Mouse (Mus musculus) MEL-GATA-1-ER (cell line): ENCODE measurements around the gene Hectd4.
"Not testable (repeated sequence)": the region's sequence is repeated elsewhere in the genome, so short reads cannot be mapped to it uniquely, and the experiment has no call there.

ENCODE experiments used
- DNase-seq: peaks from one replicate; pipeline ENCODE4 v3.0.0-alpha.2; 2012; ENCODE audit warnings: low read depth; ENCODE audit errors: extremely low read depth

The Hectd4 gene

DNA sequence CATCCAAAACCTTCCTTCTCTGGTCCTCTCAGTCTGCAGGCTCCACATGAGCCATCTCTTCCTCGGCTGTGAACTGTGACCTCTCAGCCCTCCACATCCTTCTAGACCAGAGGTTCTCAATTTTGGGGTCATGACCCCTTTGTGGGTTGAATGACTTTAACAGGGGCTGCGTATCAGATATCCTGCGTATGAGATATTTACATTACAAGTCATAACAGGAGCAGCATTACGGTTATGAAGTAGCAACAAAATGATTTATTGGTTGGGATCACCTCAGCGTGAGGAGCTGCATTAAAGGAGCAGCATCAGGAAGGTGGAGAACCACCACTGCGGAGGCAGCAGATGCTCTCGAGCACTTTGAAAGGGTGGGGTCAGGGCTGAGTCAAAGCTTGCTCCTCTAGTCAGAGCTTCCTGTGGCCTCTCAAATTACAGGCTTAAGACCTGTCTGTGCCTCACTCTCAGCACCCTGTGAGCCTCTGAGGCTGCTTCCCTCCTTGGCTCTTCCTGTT is 121.0 kb downstream of the Hectd4 start:
- DNase-seq: no peak

DNA sequence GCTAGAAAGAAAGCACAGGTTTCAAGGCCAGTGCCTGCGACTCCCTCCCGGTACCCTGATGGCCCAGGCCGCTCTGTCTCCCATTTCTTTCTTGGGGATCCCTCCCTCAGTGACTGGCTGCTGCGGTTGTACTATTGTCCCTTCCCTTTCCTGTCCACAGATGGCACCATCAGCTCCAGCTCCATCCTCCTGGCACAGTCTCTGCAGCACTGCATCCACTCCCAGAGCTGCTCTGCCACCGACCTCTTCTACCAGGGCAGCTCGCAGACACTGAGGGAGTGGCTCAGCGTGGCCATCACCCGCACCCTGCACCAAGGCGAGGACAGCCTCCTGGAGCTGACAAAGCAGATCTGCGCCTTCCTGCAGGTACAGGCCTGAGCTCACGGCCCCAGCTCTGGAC is 122.5 kb downstream of the Hectd4 start:
- no peak for DNase-seq

DNA sequence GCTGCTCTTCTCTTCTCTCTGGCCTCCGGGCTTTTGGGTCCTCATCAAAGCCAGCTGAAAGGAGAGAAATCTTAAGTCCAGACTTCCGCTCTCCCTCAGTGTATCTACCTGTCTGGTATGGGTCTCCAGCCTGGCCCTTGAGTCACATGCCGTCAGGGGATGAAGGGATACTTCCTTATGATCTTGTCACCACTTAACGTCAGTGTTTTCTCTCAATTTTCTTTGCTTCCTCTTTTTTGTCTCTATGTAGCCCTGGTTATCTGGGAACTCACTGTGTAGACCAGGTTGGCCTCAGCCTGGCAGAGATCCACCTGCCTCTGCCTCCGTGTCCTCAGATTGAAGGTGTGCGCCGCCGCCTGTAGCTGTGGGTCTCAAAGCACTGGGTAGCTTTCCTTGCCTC is 124.0 kb downstream of the Hectd4 start:
- DNase-seq: peak; percentile 39

DNA sequence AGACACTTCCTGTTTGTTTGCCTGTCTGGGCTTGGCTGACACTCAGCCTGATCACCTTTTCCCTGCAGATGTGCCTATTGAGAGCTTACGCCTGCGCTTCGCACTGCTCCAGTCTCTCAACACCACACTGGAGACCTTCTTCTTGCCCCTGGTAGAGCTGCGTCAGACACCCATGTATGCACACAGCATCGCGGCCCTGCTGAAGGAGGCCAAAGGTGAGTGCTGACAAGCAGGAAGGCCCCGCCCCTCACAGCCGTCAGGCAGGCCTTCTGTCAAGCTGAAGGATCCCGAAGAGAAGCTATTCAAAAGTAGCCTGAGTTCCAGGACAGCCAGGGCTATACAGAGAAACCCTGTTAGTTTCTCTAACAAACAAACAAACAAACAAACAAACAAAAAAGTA is 139.2 kb downstream of the Hectd4 start:
- no peak for DNase-seq

DNA sequence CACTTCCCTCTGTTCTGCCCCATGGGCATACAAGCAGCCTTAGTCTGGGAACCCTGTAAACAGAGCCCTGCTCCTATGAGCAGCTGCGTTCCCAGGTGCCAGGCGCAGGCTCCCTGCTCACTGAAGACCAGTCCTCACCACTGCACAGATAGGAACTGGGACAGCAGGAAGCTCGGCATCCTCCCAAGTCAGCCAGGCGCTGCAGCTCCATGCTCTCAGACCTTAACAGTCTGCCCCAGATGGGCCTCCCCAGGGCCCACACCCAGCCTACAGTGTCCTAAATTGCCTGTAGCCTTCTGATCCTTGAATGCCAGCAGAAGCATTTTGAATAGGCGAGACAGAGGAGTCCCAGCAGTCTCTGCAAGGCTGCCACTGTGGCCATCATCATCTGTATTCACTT is 141.7 kb downstream of the Hectd4 start:
- DNase-seq: no peak

DNA sequence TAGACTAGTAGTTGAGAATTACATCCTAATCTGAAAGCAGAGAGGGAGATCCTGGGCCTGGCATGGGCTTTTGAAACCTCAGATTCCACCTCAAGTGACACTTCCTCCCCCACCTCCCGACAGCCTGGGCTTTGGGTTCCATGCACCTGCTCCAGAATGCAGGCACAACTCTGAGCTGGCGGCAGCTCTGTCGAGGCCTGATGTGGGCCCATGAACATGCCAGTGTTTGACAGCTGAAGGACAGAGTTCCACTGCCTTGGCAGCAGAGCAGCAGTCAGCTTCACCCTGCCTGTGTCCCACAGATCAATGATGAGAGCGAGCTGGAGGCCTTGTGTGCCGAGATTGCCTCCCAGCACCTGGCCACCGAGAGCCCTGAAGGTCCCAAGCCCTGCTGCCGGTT is 143.4 kb downstream of the Hectd4 start:
- no peak for DNase-seq

DNA sequence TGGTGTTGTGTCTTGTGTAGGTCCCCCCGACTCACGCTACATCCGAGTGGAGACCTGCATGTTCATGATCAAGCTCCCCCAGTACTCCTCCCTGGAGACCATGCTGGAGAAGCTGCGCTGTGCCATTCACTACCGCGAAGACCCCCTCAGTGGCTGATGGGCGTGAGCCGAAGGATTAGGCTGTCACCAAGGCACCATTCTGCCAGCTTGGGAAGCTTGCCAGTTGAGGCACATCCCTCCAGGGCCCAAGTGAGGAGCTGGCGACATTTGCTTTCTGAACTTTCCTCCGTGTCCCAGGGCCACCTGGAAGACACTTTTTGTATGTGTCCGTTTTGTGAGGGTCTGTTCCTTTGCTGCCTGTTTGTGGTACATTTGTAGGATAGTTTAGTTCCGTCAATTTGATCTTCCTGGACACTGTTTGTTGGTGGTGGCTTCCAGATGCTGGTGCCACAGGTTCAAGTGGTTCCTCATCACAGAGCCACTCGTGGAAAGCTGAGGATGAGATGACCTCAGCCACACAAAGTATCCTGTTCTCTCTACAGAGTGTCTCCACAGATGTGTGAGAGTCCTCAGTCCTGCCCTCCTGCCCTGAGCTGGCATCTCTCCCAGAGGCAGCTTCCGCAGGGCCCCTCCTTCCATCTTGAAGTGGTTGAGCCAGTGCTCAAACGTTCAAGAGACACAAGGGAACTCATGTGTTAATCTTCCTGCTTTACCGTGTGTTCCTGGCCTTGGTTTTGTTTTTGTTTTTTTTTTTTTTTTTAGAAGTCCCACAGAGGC is 146.6 kb downstream of the Hectd4 start:
- no peak for DNase-seq

DNA sequence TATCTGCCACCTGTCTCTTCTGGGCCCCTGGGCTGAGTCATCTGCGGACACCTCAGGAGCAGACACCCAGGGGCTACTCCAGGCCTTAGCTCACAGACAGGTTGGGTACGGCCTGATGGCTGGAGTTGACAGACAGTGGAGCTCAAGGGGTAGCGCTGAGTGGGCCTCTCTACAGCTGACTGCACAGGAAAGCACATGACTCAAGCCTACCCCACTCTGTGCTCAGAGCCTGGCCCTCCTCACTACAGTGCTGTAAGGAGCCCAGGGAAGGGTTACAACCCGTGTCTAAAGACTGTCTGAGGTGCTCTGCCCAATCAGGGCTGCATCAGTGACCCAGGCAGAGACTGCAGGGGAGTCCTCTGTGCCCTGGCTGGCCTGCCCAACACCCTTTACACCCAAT is 147.2 kb downstream of the Hectd4 start:
- DNase-seq: no peak

DNA sequence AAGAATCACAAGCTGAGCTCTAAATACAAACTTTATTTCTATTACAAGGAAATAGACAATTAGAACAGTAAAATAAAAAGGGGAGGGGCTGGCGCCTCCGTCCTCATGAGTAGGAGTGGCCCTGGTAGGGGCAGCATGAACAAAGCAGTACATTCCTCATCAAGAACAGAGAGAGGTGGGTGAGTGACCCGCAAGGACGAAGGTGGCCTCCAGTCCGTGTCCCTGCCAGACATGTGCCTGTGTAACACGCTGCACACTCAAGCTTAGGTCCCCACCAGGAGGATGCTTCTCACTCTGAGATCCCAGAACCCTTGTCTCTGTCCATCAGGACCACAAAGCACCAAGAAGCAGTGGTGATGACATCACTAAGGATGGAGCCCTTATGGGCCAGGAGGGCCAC is 151.7 kb downstream of the Hectd4 start:
- no peak for DNase-seq

DNA sequence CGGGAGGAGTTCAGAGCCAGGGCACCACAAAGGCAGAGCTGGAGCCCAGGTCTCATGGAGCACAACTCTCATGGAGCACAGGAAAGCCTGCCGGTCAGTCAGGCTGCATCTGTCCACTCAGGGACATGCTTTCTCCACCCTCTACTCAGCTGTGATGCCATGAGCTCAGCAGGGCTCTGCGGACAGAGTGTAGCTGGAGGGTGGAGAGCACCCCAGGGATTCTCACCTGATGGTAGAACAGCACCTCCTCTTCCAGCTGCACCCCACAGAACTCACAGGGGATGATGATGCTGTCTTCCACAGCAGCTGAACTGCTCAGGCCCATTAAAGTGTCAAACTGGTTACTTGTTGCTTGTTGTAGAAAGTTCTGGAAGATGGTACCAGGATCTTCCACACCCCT is 154.8 kb downstream of the Hectd4 start:
- DNase-seq: no peak

DNA sequence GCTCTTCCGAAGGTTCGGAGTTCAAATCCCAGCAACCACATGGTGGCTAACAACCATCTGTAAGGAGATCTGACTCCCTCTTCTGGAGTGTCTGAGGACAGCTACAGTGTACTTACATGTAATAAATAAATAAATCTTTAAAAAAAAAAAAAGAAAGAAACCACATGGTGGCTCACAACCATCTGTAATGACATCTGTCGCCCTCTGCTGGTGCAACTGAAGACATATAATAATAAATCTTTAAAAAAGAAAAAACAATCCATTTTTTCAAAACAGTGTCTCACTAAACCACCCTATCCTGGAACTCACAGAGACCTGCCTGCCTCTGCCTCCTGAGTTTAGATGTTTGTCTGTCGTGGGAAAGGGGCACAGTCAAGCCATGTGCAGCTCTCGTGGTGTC is 157.0 kb downstream of the Hectd4 start:
- DNase-seq: not testable (repeated sequence)

DNA sequence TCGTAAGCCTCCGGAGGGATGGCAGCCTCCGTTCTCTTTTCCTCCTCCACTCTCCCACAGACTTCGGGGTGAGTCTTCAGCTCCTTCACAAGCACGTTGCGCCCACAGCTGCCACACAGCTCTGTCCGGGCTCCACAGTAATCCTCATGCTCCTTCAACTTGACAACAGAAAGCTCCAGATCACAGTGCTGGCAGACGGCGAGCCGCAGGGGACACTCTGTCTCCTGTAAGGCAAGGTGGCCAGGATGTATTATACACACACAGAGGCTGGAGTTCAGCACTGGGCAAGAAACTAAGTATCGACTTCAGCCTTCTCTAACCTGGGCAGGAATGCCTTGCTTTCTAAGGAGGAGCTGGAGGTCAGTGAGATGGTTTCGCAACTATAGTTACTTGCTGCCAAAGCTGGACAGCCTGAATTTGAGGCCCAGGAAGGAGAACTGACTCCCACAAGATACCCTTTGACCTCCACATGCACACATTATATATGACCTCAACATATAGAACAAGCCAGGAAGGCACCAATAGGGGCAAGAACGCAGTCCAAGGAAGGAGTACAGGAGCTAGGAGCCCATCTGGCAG is 158.7 kb downstream of the Hectd4 start:
- no peak for DNase-seq

DNA sequence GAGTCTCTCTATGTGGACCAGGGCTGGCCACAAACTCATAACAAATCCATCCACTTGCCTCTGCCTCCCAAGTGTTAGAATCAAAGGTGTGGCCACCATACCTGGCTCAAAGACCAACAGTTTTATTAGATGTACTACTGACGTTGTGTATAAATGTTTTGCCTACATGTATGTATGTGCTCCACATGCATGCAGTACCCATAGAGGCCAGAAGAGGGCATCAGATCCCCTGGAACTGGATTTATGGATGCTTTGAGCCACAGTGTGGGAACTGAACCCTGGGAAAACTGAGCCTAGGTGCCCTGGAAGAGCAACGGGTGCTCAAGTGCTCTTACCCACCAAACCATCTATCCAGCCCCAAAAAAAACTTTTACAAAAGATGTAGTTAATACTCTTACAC is 160.7 kb downstream of the Hectd4 start:
- no peak for DNase-seq

DNA sequence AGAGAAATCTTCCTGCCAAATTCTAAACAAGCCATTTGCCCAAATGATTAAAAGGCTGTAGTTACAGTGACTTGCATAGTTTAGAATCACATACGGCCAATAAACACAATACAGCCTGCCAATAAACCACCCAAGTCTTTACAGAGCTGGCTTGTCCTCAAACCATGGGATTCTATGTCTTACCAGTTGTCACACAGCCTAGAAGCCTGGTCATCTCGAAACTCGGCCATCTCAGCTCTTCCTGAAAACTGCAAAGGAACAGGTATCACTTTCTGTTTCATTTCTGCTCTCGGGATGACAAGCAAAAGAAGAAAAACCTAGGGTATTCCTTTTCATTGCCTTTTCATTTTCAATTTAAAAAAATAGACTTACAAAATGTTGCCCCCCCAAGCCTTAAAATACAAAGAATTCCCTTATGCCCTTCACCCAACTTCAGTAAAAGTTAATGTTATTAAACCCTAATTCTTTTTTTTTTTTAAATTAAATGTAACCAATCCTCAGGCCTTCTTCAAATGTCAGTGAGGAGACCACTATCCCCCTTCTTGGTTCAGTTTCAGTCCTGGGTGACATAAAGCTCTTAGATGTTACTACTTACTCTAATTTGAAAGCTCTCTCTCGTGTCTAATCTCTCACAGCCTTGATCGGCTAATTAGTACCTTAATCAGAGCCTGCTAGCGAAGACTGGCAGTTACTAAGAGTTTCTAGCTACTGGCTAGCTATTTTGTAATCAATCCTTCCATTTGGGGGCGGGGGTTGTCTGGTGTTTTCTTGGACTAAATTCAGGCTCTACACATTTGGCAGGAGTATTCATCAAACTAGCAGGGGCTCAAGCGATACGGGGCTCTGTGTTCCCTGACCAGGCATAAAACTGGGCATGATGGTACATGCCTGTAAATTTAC is 164.1 kb downstream of the Hectd4 start:
- DNase-seq: no peak

DNA sequence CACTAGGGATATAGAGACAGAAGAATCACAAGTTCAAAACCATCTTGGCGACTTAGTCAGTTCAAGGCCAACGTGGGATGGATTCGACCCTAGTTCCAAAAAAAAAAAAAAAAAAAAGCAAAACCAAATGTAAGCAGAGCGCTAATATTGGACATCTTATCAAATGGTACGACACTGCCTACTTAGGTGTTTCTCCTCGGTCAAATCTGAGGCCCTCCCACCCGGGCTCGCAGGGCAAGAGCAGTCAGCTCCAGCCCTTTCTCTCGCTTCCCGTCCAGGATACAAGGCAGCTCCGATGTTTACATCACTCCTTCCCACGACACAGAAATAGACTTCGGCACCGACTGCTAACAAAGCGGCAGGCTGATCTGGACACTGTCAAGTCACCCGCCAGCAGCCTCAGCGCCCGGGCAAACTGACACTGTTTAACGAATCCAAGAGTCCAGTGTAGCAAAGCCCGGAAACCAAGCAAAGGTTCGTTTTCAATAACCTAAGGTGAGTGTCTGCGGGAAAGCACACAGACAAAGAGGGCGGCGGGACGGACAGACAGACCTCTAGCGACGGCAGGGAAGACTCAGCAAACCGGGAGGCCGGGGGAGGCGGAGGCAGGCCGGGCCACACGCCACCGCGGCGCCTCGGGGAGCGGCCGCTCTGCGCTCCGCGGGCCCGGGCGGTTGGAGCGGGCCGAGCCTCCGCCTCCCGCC is 164.9 kb downstream of the Hectd4 start:
- DNase-seq: no peak

DNA sequence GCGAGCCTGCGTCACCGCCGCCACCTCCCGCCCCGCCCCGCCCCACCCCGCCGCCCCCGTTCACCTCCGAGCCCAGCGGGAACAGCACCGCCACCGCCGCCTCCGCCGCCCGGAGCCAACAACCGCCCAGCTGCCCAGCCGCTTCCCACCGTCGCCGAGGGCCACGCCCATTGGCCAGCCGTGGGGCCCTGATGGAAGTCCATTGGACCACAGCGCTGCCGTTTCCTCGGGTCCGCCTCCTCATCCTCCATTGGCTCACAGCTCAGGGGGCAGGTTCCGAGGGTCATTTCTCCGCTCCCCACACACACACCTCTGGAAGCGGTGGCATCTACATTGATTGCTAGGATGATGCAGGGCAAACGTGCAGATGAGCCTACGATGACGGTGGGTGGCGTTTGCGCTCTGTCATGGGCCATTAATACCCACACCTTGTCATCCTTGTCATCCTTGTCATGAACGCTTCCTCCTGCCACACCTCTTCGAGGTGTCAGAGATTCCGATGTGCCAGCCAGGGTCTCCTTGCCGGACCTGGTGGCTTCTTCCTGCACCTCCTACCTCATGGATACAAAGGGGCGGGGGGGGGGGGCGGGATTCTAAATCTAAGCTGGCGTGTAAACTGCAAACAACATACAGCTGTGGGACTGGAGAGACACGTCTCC is 165.6 kb downstream of the Hectd4 start, which contains the start of gene Trafd1:
Trafd1 (minus strand) TSS at position 172 of the 659 bp plus-strand sequence.
- DNase-seq: peak; percentile 86

DNA sequence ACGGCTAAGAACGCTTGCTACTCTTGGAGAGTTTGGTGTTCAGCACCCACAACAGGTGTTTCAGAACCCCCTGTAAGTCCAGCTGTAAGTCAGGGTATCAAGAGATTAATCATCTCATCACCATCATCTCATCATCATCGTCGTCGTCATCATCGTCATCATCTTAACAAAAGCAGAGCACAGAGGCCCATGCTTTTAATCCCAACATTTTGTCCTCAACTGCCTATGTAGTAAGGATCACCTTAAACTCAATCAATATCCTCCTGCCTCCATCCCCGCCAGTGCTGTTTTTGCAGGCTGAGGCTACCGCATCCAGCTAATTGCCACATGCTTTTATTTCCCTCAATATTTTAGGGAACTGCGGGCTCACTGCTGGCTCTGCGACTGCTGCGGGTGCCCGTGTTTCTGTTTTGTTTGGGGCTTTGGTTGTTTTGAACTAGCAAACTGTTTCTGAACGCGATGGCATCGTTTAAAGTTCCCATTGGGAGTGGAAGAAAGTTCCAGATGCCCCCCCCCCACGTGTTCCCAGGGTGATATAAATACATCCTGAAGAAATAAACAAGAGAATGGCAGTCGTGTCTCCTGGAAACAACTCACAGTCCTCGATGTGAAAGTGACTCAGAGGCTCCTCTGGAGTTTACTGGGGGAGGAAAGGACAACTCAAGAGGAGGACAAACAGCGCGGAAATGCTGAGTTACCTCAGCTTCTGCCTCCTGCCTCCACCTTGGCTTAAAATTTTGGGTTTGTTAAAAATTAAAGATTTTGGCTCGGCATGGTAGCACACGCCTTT is 166.3 kb downstream of the Hectd4 start:
- DNase-seq: no peak

DNA sequence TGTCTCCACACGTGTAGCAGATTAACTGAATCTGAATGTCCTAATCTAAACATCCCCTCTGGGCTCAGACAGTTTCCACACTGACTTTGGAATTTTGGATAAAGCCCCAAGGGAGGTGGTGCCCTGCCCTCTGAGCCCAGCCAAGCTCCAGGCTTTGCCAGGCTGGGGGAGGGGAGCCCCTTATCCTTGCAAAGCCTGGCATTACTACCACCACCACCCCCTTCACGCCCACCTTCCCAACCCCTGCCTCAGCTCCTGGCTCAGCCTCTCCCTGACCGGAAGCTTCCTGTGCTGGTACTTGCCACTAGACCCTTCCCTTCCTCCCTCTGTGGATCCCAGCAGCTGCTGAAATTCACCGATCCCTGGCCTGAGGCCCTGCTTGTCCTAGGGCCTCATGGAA is 167.1 kb downstream of the Hectd4 start:
- DNase-seq: no peak

DNA sequence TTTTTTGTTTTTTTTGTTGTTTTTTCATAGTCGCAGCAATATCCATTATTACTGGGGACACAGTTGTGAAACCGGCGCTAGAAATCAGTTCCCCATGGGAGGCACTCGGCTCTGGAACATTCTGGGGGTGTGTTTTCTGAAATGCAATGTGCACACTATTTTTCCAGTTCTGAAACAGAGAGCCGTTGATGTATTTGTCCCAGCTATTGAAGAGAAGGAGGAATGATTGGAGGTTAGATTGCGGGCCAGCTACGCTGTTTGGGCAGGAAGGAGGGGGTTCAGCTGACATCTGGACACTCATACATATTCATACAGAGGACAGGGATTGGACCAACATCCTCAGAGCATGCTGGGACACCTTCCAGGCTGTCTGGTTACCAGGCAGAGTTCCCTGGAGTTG is 169.1 kb downstream of the Hectd4 start:
- DNase-seq: no peak

DNA sequence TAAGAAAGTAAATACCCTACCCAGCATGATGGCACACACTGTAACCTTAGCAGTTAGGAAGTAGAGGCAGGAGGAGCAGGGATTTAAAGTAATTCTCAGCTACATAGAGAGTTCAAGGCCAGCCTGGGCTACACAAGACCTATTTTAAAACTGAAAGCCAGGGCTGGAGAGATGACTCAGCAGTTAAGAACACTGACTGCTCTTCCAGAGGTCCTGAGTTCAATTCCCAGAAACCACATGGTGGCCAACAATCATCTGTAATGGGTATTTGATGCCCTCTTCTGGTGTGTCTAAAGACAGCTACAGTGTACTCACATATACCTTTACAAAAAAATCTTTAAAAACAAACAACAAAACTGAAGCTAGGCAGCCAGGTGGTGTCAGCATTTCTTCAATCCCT is 169.7 kb downstream of the Hectd4 start:
- no peak for DNase-seq
